Mouse (Mus musculus) MEL (cell line): ENCODE measurements at regions not wholly inside any gene's neighbourhood (a gene's known extent, or its start where the extent isn't known, plus 50 kb on each side); places are given as distances from the start of the nearest gene placed in this dataset.

ENCODE experiments used
- DNase-seq: peaks from one replicate; pipeline ENCODE4 v3.0.0; 2011; ENCODE audit warnings: low read depth, low spot score
- H3K27ac ChIP-seq: 2 replicates; pipeline ENCODE4 v1.5.1; 2012; ENCODE audit warnings: low read depth, mild to moderate bottlenecking, control low read depth, low read length, moderate library complexity; ENCODE audit not compliant: control insufficient read depth
- H3K27me3 ChIP-seq, 2 experiments: fragments of 150-350 bp in 1 of 2; sonication (generic) in 1 of 2; 2 replicates each; pipeline ENCODE4 v1.6.1; 2012; ENCODE audit warnings: low read length in 2 of 2, mild to moderate bottlenecking in 2 of 2, improper control_type of control experiment in 1 of 2, moderate library complexity in 1 of 2; ENCODE audit not compliant: insufficient read depth in 2 of 2, control insufficient read depth in 1 of 2
- H3K36me3 ChIP-seq, 2 experiments: 2 replicates each; pipeline ENCODE4 v1.6.1; 2012 to 2014; ENCODE audit warnings: low read length in 2 of 2, improper control_type of control experiment in 1 of 2, inconsistent platforms in 1 of 2, mild to moderate bottlenecking in 1 of 2; ENCODE audit not compliant: insufficient read depth in 2 of 2, control insufficient read depth in 1 of 2
- H3K4me1 ChIP-seq, 2 experiments: fragments of 150-350 bp in 1 of 2; sonication (generic) in 1 of 2; 2 replicates each; pipeline ENCODE4 v1.6.1; 2012; ENCODE audit warnings: low read length in 2 of 2, improper control_type of control experiment in 1 of 2, mild to moderate bottlenecking in 1 of 2; ENCODE audit not compliant: insufficient read depth in 2 of 2, control insufficient read depth in 1 of 2
- H3K4me3 ChIP-seq, 2 experiments: fragments of 150-350 bp in 1 of 2; sonication (generic) in 1 of 2; 2 replicates each; pipeline ENCODE4 v1.5.1; 2012; ENCODE audit warnings: low read depth in 2 of 2, low read length in 2 of 2, mild to moderate bottlenecking in 2 of 2, moderate library complexity in 2 of 2, control low read depth in 1 of 2, improper control_type of control experiment in 1 of 2; ENCODE audit not compliant: control insufficient read depth in 1 of 2, insufficient read depth in 1 of 2
- H3K79me2 ChIP-seq: 2 replicates; pipeline ENCODE4 v1.6.1; 2012; ENCODE audit warnings: mild to moderate bottlenecking, low read length, moderate library complexity; ENCODE audit not compliant: control insufficient read depth, poor library complexity, insufficient read depth
- H3K9ac ChIP-seq: 2 replicates; pipeline ENCODE4 v1.6.1; 2012; ENCODE audit warnings: low read depth, mild to moderate bottlenecking, control low read depth, low read length, moderate library complexity; ENCODE audit not compliant: control insufficient read depth, poor library complexity, severe bottlenecking
- H3K9me3 ChIP-seq: fragments of 150-350 bp; sonication (generic); replicated peaks from 2 replicates; pipeline ENCODE4 v1.6.1; 2012; ENCODE audit warnings: mild to moderate bottlenecking, low read length, improper control_type of control experiment, moderate library complexity; ENCODE audit not compliant: insufficient read depth
- CHD1 ChIP-seq: IDR thresholded peaks from 2 replicates; pipeline ENCODE4 v1.6.1; 2012; ENCODE audit warnings: low read depth, mild to moderate bottlenecking, inconsistent platforms, low read length, improper control_type of control experiment
- EP300 ChIP-seq, 2 experiments: IDR thresholded peaks; 2 replicates each; pipeline ENCODE4 v1.6.1; 2011; ENCODE audit warnings: improper control_type of control experiment in 2 of 2, low read length in 2 of 2, low read depth in 1 of 2, mild to moderate bottlenecking in 1 of 2
- ETS1 ChIP-seq: IDR thresholded peaks from 2 replicates; pipeline ENCODE4 v1.6.1; 2012; ENCODE audit warnings: low read depth, mild to moderate bottlenecking, inconsistent platforms, low read length, improper control_type of control experiment, moderate library complexity
- MAZ ChIP-seq: IDR thresholded peaks from 2 replicates; pipeline ENCODE4 v1.6.1; 2012; ENCODE audit warnings: low read depth, mild to moderate bottlenecking, inconsistent platforms, low read length, improper control_type of control experiment
- MXI1 ChIP-seq: IDR thresholded peaks from 2 replicates; pipeline ENCODE4 v1.6.1; 2011; ENCODE audit warnings: mild to moderate bottlenecking, low read depth, low read length, improper control_type of control experiment
- MYC ChIP-seq: IDR thresholded peaks from 2 replicates; pipeline ENCODE4 v1.6.1; 2011; ENCODE audit warnings: low read depth, mild to moderate bottlenecking, low read length, improper control_type of control experiment, moderate library complexity
- SIN3A ChIP-seq: IDR thresholded peaks from 2 replicates; pipeline ENCODE4 v1.6.1; 2012; ENCODE audit warnings: low read length, improper control_type of control experiment, inconsistent platforms
- USF1 ChIP-seq: IDR thresholded peaks from 2 replicates; pipeline ENCODE4 v1.6.1; 2014; ENCODE audit warnings: low read depth, mild to moderate bottlenecking, inconsistent platforms, low read length, improper control_type of control experiment, moderate library complexity
- ZKSCAN1 ChIP-seq: IDR thresholded peaks from 2 replicates; pipeline ENCODE4 v1.6.1; 2012; ENCODE audit warnings: low read depth, mild to moderate bottlenecking, inconsistent platforms, low read length, improper control_type of control experiment, moderate library complexity
- ZMIZ1 ChIP-seq: IDR thresholded peaks from 2 replicates; pipeline ENCODE4 v1.6.1; 2012; ENCODE audit warnings: low read depth, mild to moderate bottlenecking, inconsistent platforms, low read length, improper control_type of control experiment, moderate library complexity
- ZNF384 ChIP-seq: IDR thresholded peaks from 2 replicates; pipeline ENCODE4 v1.6.1; 2012; ENCODE audit warnings: low read depth, mild to moderate bottlenecking, inconsistent platforms, low read length, improper control_type of control experiment

DNA sequence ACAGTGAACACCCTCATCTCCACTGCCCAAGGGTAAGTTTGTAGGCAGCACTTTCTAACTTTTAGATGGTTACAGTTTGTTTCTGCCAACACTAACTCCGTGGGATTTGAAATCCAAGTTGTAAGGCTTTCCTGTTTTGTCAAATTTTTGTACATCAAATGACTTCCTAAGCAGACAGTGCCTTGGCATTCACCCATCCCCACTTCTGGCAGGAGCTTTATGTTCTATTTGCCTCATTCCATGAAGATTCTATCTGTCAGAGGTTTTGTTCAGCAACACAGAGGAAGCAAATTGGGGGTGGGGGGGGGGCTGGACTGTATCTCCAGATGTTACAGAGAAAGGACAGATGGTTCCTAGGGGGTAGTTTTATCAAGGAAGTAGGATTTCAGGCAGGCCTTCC lies 54.6 kb upstream of the Bod1l start:
- no peaks in the 10 kb centered on the region for H3K79me2 ChIP-seq
- H3K36me3 ChIP-seq = no peaks in the 10 kb centered on the region
- H3K27ac ChIP-seq = no peak overlapping the region
- H3K4me3 ChIP-seq = no peak overlapping the region
- DNase-seq = no peak
- H3K9me3 ChIP-seq = no peaks in the 10 kb centered on the region
- TF ChIP-seq CHD1 = no peak
- TF ChIP-seq MXI1 = no peak
- no peak for TF ChIP-seq ZNF384
- no peak for TF ChIP-seq MYC
- no peak for TF ChIP-seq MAZ
- no peak for TF ChIP-seq SIN3A
- TF ChIP-seq USF1 = no peak
- TF ChIP-seq ETS1 = no peak
- TF ChIP-seq ZKSCAN1 = no peak
- no peak for TF ChIP-seq ZMIZ1
- no peak for TF ChIP-seq EP300 (IDR thresholded peaks at IDR 0.05; ENCODE audit: low read depth in 1 of 2, low read length in 2 of 2)
- H3K9ac ChIP-seq = no peak overlapping the region
- H3K27me3 ChIP-seq = no peaks in the 10 kb centered on the region
- H3K4me1 ChIP-seq = no peaks in the 10 kb centered on the region
